Mouse (Mus musculus) myocyte (in vitro differentiated cells): ENCODE measurements at regions not wholly inside any gene's neighbourhood (a gene's known extent, or its start where the extent isn't known, plus 50 kb on each side); places are given as distances from the start of the nearest gene placed in this dataset.

ENCODE experiments used
- POLR2A ChIP-seq: IDR thresholded peaks from one replicate; pipeline ENCODE4 v1.6.1; 2011; ENCODE audit warnings: low read depth, mild to moderate bottlenecking, control low read depth, moderate library complexity; ENCODE audit not compliant: insufficient read length
- POLR2AphosphoS2 ChIP-seq: IDR thresholded peaks from one replicate; pipeline ENCODE4 v1.6.1; 2011; ENCODE audit warnings: low read depth, control low read depth; ENCODE audit not compliant: insufficient read length
- USF1 ChIP-seq: IDR thresholded peaks from one replicate; pipeline ENCODE4 v1.6.1; 2011; ENCODE audit warnings: low read depth, mild to moderate bottlenecking, control low read depth, moderate library complexity

- TF ChIP-seq POLR2A (no peak), POLR2AphosphoS2 (no peak), USF1 (no peak)
Observed at GRCm38 (mm10) chr8:115888278-115888677, 180.7 kb upstream of the Maf start.
